Mouse (Mus musculus) megakaryocyte, adult 5-6 weeks (primary cell): ENCODE data around the gene Grik1. TPM values are rescaled to one million over a fixed set of nuclear protein-coding genes. Genes with fewer than 3 reads are reported as not detected.

Experiments used
- ATAC-seq: 2 replicates; pipeline ENCODE4 v1.8.0; 2016; ENCODE audit warnings: mild to moderate bottlenecking, inconsistent platforms; ENCODE audit not compliant: poor library complexity, severe bottlenecking
- total RNA-seq, 2 experiments: library from RNA; stranded (forward) in 1 of 2; stranded (reverse) in 1 of 2; fragments of 153-499, 151-499 nt in 1 of 2; fragments of 221-1000, 200-1000 nt in 1 of 2; gene quantifications; 2 replicates each; pipeline versions ENCODE4 v1.2.3 to v1.2.4; 2015 to 2017

The Grik1 gene
- total RNA-seq, 2 experiments from 2014 or later = not detected

GRCm38 (mm10) chr16:87969936-87970335 lies 320.1 kb downstream of the Grik1 start:
- no peak for ATAC-seq

GRCm38 (mm10) chr16:87961419-87961818 lies 328.6 kb downstream of the Grik1 start:
- no peak for ATAC-seq

- ATAC-seq = no peak
Measured at GRCm38 (mm10) chr16:87957449-87957848, 332.6 kb downstream of the Grik1 start.

- no peak for ATAC-seq
Measured at GRCm38 (mm10) chr16:87956178-87956577, 333.9 kb downstream of the Grik1 start.

GRCm38 (mm10) chr16:87954715-87955441 lies 335.2 kb downstream of the Grik1 start:
- ATAC-seq = no peak

GRCm38 (mm10) chr16:87953176-87953575 lies 336.9 kb downstream of the Grik1 start:
- ATAC-seq = no peak

- no peak for ATAC-seq
Measured at GRCm38 (mm10) chr16:87949881-87950280, 340.2 kb downstream of the Grik1 start.

- ATAC-seq = no peak
Measured at GRCm38 (mm10) chr16:87948122-87948521, 341.9 kb downstream of the Grik1 start.

- no peak for ATAC-seq
Measured at GRCm38 (mm10) chr16:87944318-87944717, 345.7 kb downstream of the Grik1 start.

- no peak for ATAC-seq
Measured at GRCm38 (mm10) chr16:87942103-87942865, 347.8 kb downstream of the Grik1 start.

GRCm38 (mm10) chr16:87934685-87935084 lies 355.4 kb downstream of the Grik1 start:
- no peak for ATAC-seq

GRCm38 (mm10) chr16:87931358-87931757 lies 358.7 kb downstream of the Grik1 start:
- ATAC-seq = no peak

- no peak for ATAC-seq
Measured at GRCm38 (mm10) chr16:87930519-87930918, 359.5 kb downstream of the Grik1 start.

- ATAC-seq = no peak
Measured at GRCm38 (mm10) chr16:87928671-87929070, 361.4 kb downstream of the Grik1 start.

GRCm38 (mm10) chr16:87917897-87918296 lies 372.2 kb downstream of the Grik1 start:
- ATAC-seq = no peak

GRCm38 (mm10) chr16:87917157-87917546 lies 372.9 kb downstream of the Grik1 start:
- ATAC-seq = no peak

GRCm38 (mm10) chr16:87916209-87917156 lies 373.6 kb downstream of the Grik1 start:
- ATAC-seq = no peak

GRCm38 (mm10) chr16:87915156-87915555 lies 374.9 kb downstream of the Grik1 start:
- ATAC-seq = no peak

- no peak for ATAC-seq
Measured at GRCm38 (mm10) chr16:87913781-87914180, 376.3 kb downstream of the Grik1 start.

GRCm38 (mm10) chr16:87911201-87911600 lies 378.9 kb downstream of the Grik1 start:
- no peak for ATAC-seq

GRCm38 (mm10) chr16:87902049-87902448 lies 388.0 kb downstream of the Grik1 start:
- ATAC-seq = no peak
